Mouse (Mus musculus) spleen, adult 2 months (tissue): Measurements from ENCODE around the gene Bfsp1. TPM values are rescaled to one million over a fixed set of nuclear protein-coding genes. Genes with fewer than 3 reads are reported as not detected.
A peak's percentile ranks its signal among the peaks of the same experiment; 100 is the strongest.

ENCODE experiments used
- DNase-seq, 2 experiments: peaks; one replicate each; pipeline versions ENCODE4 v3.0.0 to v3.0.0-alpha.2; 2012 to 2021; ENCODE audit warnings: low spot score in 2 of 2, low read depth in 1 of 2
- H3K27ac ChIP-seq: fragments of 200-500 bp; 2 replicates; pipeline ENCODE4 v1.5.1; 2012; ENCODE audit warnings: low read length, inconsistent platforms; ENCODE audit not compliant: insufficient read depth
- H3K27me3 ChIP-seq: fragments of 200-500 bp; 2 replicates; pipeline ENCODE4 v1.6.1; 2012; ENCODE audit warnings: mild to moderate bottlenecking, moderate library complexity, low read length, inconsistent platforms; ENCODE audit not compliant: control insufficient read depth, insufficient read depth
- H3K36me3 ChIP-seq: fragments of 200-500 bp; 2 replicates; pipeline ENCODE4 v1.6.1; 2012; ENCODE audit warnings: mild to moderate bottlenecking, low read length, inconsistent platforms; ENCODE audit not compliant: control insufficient read depth, insufficient read depth
- H3K4me1 ChIP-seq: fragments of 200-500 bp; 2 replicates; pipeline ENCODE4 v1.6.1; 2011; ENCODE audit warnings: inconsistent platforms; ENCODE audit not compliant: control insufficient read depth, insufficient read depth, insufficient read length
- H3K4me3 ChIP-seq: fragments of 200-500 bp; 2 replicates; pipeline ENCODE4 v1.5.1; 2011; ENCODE audit warnings: mild to moderate bottlenecking, inconsistent platforms; ENCODE audit not compliant: insufficient read depth, insufficient read length; ENCODE audit errors: extremely low read depth
- CTCF ChIP-seq: fragments of 200-500 bp; IDR thresholded peaks from 2 replicates; pipeline ENCODE4 v1.5.1; 2011; ENCODE audit warnings: mild to moderate bottlenecking, inconsistent platforms; ENCODE audit not compliant: insufficient read depth, insufficient read length, insufficient replicate concordance; ENCODE audit errors: extremely low read depth
- POLR2A ChIP-seq: fragments of 200-500 bp; IDR thresholded peaks from 2 replicates; pipeline ENCODE4 v1.6.1; 2011; ENCODE audit warnings: low read depth, low read length, inconsistent platforms
- WGBS: fragments of 180-500 bp; shearing (Covaris S2); methylation state at CpG from one replicate; pipeline ENCODE4 v1.1.7; 2018; 5-methylcytosine and 5-hydroxymethylcytosine counted together
- polyA plus RNA-seq: library from polyadenylated mRNA; depleted of rRNA; stranded (reverse); fragments of >200 nt; gene quantifications from 2 replicates; pipeline ENCODE4 v1.2.3, GENCODE M21; 2012

Bfsp1 gene
- polyA plus RNA-seq, 1 experiment, result 0.39 TPM

GRCm38 (mm10) chr2:143879311-143879710 is 16.3 kb upstream of the Bfsp1 start:
- H3K27me3 ChIP-seq, result no peaks in the 10 kb centered on the region
- no peak for DNase-seq
- no peak overlapping the region for H3K27ac ChIP-seq
- TF ChIP-seq POLR2A (no peak), CTCF (no peak)
- no peak overlapping the region for H3K4me3 ChIP-seq
- H3K36me3 ChIP-seq, result no peaks in the 10 kb centered on the region
- WGBS, result 84% methylated on average over 6 of the region's 6 CpGs
- no peaks in the 10 kb centered on the region for H3K4me1 ChIP-seq

GRCm38 (mm10) chr2:143876929-143877632 is 14.1 kb upstream of the Bfsp1 start:
- no peak for DNase-seq
- no peak for TF ChIP-seq POLR2A
- no peak for TF ChIP-seq CTCF
- Histone ChIP-seq H3K4me1 (no peaks in the 10 kb centered on the region), H3K27me3 (no peaks in the 10 kb centered on the region), H3K27ac (no peak overlapping the region), H3K4me3 (no peak overlapping the region), H3K36me3 (no peaks in the 10 kb centered on the region)
- 76% methylated on average over 4 of the region's 4 CpGs for WGBS

GRCm38 (mm10) chr2:143876026-143876425 is 13.1 kb upstream of the Bfsp1 start:
- no peaks in the 10 kb centered on the region for H3K27me3 ChIP-seq
- H3K4me3 ChIP-seq, result no peak overlapping the region
- H3K36me3 ChIP-seq, result no peaks in the 10 kb centered on the region
- DNase-seq, result no peak
- 80% methylated on average over 1 of the region's 1 CpGs for WGBS
- TF ChIP-seq CTCF (no peak), POLR2A (no peak)
- H3K27ac ChIP-seq, result no peak overlapping the region
- H3K4me1 ChIP-seq, result no peaks in the 10 kb centered on the region

GRCm38 (mm10) chr2:143870936-143871688 is 8.1 kb upstream of the Bfsp1 start:
- H3K36me3 ChIP-seq, result no peaks in the 10 kb centered on the region
- no peak overlapping the region for H3K27ac ChIP-seq
- no peak for DNase-seq
- TF ChIP-seq POLR2A (no peak), CTCF (no peak)
- no peak overlapping the region for H3K4me3 ChIP-seq
- H3K4me1 ChIP-seq, result no peaks in the 10 kb centered on the region
- 74% methylated on average over 10 of the region's 10 CpGs for WGBS
- H3K27me3 ChIP-seq, result no peaks in the 10 kb centered on the region

GRCm38 (mm10) chr2:143867326-143867725 is 4.4 kb upstream of the Bfsp1 start:
- TF ChIP-seq POLR2A (no peak), CTCF (peak; percentile 91; the same call in 1 of the 2 replicates)
- Histone ChIP-seq H3K27me3 (no peaks in the 10 kb centered on the region), H3K4me3 (no peak overlapping the region), H3K36me3 (no peaks in the 10 kb centered on the region), H3K4me1 (no peaks in the 10 kb centered on the region), H3K27ac (no peak overlapping the region)
- 8% methylated on average over 6 of the region's 6 CpGs for WGBS
- peak; percentile 34 to 63 for DNase-seq

GRCm38 (mm10) chr2:143864600-143864999 is 1.6 kb upstream of the Bfsp1 start:
- TF ChIP-seq CTCF (no peak), POLR2A (no peak)
- H3K36me3 ChIP-seq, result no peaks in the 10 kb centered on the region
- no peaks in the 10 kb centered on the region for H3K27me3 ChIP-seq
- no peaks in the 10 kb centered on the region for H3K4me1 ChIP-seq
- no peak overlapping the region for H3K4me3 ChIP-seq
- 76% methylated on average over 8 of the region's 8 CpGs for WGBS
- no peak overlapping the region for H3K27ac ChIP-seq
- DNase-seq, result no peak

- Histone ChIP-seq H3K27ac (no peak overlapping the region), H3K27me3 (no peaks in the 10 kb centered on the region), H3K36me3 (no peaks in the 10 kb centered on the region), H3K4me3 (no peak overlapping the region), H3K4me1 (no peaks in the 10 kb centered on the region)
- DNase-seq, result no peak
- WGBS, result 96% methylated on average over 2 of the region's 2 CpGs
- TF ChIP-seq POLR2A, result no peak
- no peak for TF ChIP-seq CTCF
Observed at GRCm38 (mm10) chr2:143859166-143859565, 3.8 kb downstream of the Bfsp1 start.
